In genomic region chr2:159853891-159854665, GRCm38 (mm10) we compare ENCODE assay signal across 19 mouse cellular contexts.
A peak's percentile ranks its signal among the peaks of the same experiment; 100 is the strongest.
DNase-seq lines count a peak whose midpoint lies in the region; ATAC-seq and TF ChIP-seq lines count a peak whose summit lies in the region.
"Had no signal": no experiment of that assay in that cellular context is flagged by ENCODE, and none has a peak within 500 bp of the region (broad histone marks: within the 10 kb centered on the region; RNA-seq: fewer than 3 reads in every experiment).

No protein-coding gene starts in this region.

- ATAC-seq in lung, postnatal 0 days, result no peak
- ATAC-seq in intestine, embryonic 16.5 days, result no peak
- ATAC-seq in inflammation-experienced regulatory T-cells, adult 6 months, result no peak
- ATAC-seq: forebrain, postnatal 0 days; Patski had no signal

- no peaks in the 10 kb centered on the region for H3K27me3 ChIP-seq in heart, embryonic 10.5 days (ENCODE audit: insufficient read depth, poor library complexity, severe bottlenecking)
- H3K27me3 ChIP-seq in lung, postnatal 0 days (replicated peaks; ENCODE audit: insufficient read depth, low read length), result no peaks in the 10 kb centered on the region
- no peaks in the 10 kb centered on the region for H3K27me3 ChIP-seq in intestine, embryonic 16.5 days (replicated peaks; ENCODE audit: control insufficient read depth, insufficient read depth, low read length)
- H3K27me3 ChIP-seq: heart, embryonic 15.5 days; Patski had no signal

- WGBS in heart, embryonic 10.5 days, result 79% methylated on average over 5 of the region's 5 CpGs
- WGBS in lung, adult 2 months, result 71% methylated on average over 5 of the region's 5 CpGs
- 80% methylated on average over 5 of the region's 5 CpGs for WGBS in lung, postnatal 0 days
- WGBS in intestine, embryonic 16.5 days, result 81% methylated on average over 5 of the region's 5 CpGs

- no peak overlapping the region for H3K27ac ChIP-seq in heart, embryonic 10.5 days
- H3K27ac ChIP-seq in lung, postnatal 0 days (ENCODE audit: low read length), result no peak overlapping the region
- no peak overlapping the region for H3K27ac ChIP-seq in intestine, embryonic 16.5 days (ENCODE audit: low read length)
- H3K27ac ChIP-seq: heart, embryonic 15.5 days; hindbrain, embryonic 14.5 days; kidney, postnatal 0 days had no signal

- H3K9ac ChIP-seq in lung, postnatal 0 days (replicated peaks; ENCODE audit: low read depth), result no peak overlapping the region
- H3K9ac ChIP-seq in intestine, embryonic 16.5 days (ENCODE audit: low read depth, low read length), result no peak overlapping the region
- H3K9ac ChIP-seq: forebrain, postnatal 0 days; heart, embryonic 15.5 days; hindbrain, embryonic 14.5 days had no signal

- peak; percentile 63 to 82 for DNase-seq in heart, adult 18-20 months
- DNase-seq in heart, embryonic 10.5 days (ENCODE audit: low spot score), result no peak
- peak; percentile 4 for DNase-seq in lung, adult 2 months
- DNase-seq in lung, postnatal 0 days (ENCODE audit: low spot score), result no peak
- DNase-seq in gonadal fat pad, adult 2 months (ENCODE audit: low read depth), result peak; percentile 19
- peak; percentile 80 for DNase-seq in skeletal muscle tissue, adult 2 months (ENCODE audit: low read depth, low spot score)
- DNase-seq: B cell, adult 2 months; cerebellum, adult 11 months; cerebellum, postnatal 36 days; forebrain, postnatal 0 days; right cerebral cortex, postnatal 25 days; thymus, postnatal 4 days had no signal

- H3K4me1 ChIP-seq in heart, embryonic 10.5 days, result no peaks in the 10 kb centered on the region
- no peaks in the 10 kb centered on the region for H3K4me1 ChIP-seq in lung, adult 2 months (ENCODE audit: control insufficient read depth, insufficient read depth, low read length)
- no peaks in the 10 kb centered on the region for H3K4me1 ChIP-seq in lung, postnatal 0 days (ENCODE audit: insufficient read depth, low read depth, low read length)
- no peaks in the 10 kb centered on the region for H3K4me1 ChIP-seq in intestine, embryonic 16.5 days (ENCODE audit: control insufficient read depth, insufficient read depth, low read length)
- H3K4me1 ChIP-seq: heart, embryonic 15.5 days had no signal

- no peak overlapping the region for H3K4me3 ChIP-seq in heart, embryonic 10.5 days
- no peak overlapping the region for H3K4me3 ChIP-seq in lung, adult 2 months (replicated peaks; ENCODE audit: extremely low read depth, low read depth, low read length)
- no peak overlapping the region for H3K4me3 ChIP-seq in lung, postnatal 0 days (ENCODE audit: low read depth, low read length)
- no peak overlapping the region for H3K4me3 ChIP-seq in intestine, embryonic 16.5 days (ENCODE audit: low read length)
- H3K4me3 ChIP-seq: heart, embryonic 15.5 days had no signal

- H3K36me3 ChIP-seq in heart, embryonic 10.5 days, result no peaks in the 10 kb centered on the region
- H3K36me3 ChIP-seq in lung, postnatal 0 days (ENCODE audit: insufficient read depth, low read length), result no peaks in the 10 kb centered on the region
- no peaks in the 10 kb centered on the region for H3K36me3 ChIP-seq in intestine, embryonic 16.5 days (ENCODE audit: control insufficient read depth, insufficient read depth, low read length)
- H3K36me3 ChIP-seq: heart, embryonic 15.5 days had no signal

- no peak for TF ChIP-seq POLR2A in lung, adult 2 months (IDR thresholded peaks at IDR 0.05; ENCODE audit: borderline replicate concordance, extremely low read depth, low read depth, low read length)

- no peaks in the 10 kb centered on the region for H3K9me3 ChIP-seq in heart, embryonic 10.5 days
- no peaks in the 10 kb centered on the region for H3K9me3 ChIP-seq in lung, postnatal 0 days (ENCODE audit: low read length)
- H3K9me3 ChIP-seq in intestine, embryonic 16.5 days (ENCODE audit: control insufficient read depth, low read length), result no peaks in the 10 kb centered on the region
- H3K9me3 ChIP-seq: heart, embryonic 15.5 days had no signal

- TF ChIP-seq CTCF in lung, adult 2 months (IDR thresholded peaks at IDR 0.05; ENCODE audit: insufficient read depth, low read length), result no peak
- no peak for TF ChIP-seq CTCF in lung, postnatal 0 days (IDR thresholded peaks at IDR 0.05)

- no peak for TF ChIP-seq EP300 in lung, postnatal 0 days (IDR thresholded peaks at IDR 0.05)

- no peak overlapping the region for H3K4me2 ChIP-seq in lung, postnatal 0 days (replicated peaks; ENCODE audit: low read depth, low read length)
- H3K4me2 ChIP-seq in intestine, embryonic 16.5 days (ENCODE audit: low read depth, low read length), result no peak overlapping the region
- H3K4me2 ChIP-seq: heart, embryonic 15.5 days; hindbrain, embryonic 14.5 days; midbrain, embryonic 11.5 days had no signal

Comparison
In these comparisons a context has a peak if more than half of its experiments do, and no peak if none do; other contexts are left out.
1. DNase-seq: peak in heart, adult 18-20 months (2 of 2), lung, adult 2 months (single experiment), gonadal fat pad, adult 2 months (single experiment) and skeletal muscle tissue, adult 2 months (single experiment); none in heart, embryonic 10.5 days (single experiment) and lung, postnatal 0 days (single experiment).